Mouse (Mus musculus): ENCODE results near the gene Wwox. TPM values are rescaled to one million over a fixed set of nuclear protein-coding genes. Genes with fewer than 3 reads are reported as not detected.

Gene Wwox
- polyA plus RNA-seq, 1 experiment from 2014 or later = 10.2 TPM

DNA sequence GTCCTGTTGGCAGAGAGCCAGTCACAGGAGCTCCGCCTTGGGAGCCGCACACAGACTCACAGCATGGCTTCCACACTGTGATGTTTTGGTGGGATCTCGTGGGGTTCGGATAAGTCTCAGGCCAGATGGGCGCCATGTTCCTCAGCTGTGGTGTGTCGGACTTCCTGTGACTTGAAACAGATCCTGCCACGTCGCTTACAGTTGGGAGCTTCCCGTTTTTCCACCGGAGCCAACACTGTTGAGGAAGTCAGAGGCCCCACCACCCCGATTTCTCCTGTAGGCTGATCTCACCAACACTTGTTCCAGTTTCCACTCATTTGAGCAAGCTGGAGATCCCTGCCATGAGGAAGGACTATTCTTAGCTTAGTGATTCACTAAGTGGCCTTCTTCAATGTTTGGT is 34.1 kb downstream of the Wwox start:
- Histone ChIP-seq H3K9me3 (replicated peaks) (no peaks in the 10 kb centered on the region), H3K4me1 (peaks cover 5% of the 10 kb centered on the region; the same call in 1 of the 2 replicates), H3K9ac (no peak overlapping the region), H3K4me3 (no peak overlapping the region), H3K4me2 (no peak overlapping the region), H3K36me3 (ENCODE audit: poor library complexity, severe bottlenecking) (0 out of 2 replicates have a peak, but pooled peaks cover 5% of the 10 kb centered on the region), H3K27me3 (no peaks in the 10 kb centered on the region), H3K27ac (no peak overlapping the region)
- WGBS = 90% methylated on average over 11 of the region's 11 CpGs
- ATAC-seq = no peak

DNA sequence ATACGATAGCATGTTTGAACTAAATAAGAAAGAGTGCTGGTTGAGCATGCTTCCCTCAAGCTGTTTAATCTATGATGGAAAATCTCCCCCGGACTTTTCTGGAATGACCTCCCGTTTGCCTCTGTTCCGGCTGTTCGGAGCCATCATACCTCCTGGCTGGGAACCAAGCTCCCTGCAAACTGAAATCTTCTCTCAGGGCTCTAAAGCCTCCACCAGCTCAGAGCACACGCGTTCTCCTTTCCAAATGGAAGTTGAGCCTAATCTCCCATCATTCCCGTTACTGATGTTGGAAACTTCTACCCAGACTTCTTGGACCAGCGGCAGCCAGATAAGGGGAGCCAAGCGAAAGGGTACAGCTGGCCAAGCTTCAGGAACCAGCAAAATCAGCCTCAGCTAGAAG is 37.5 kb downstream of the Wwox start:
- Histone ChIP-seq H3K4me2 (no peak overlapping the region), H3K27ac (no peak overlapping the region), H3K36me3 (ENCODE audit: poor library complexity, severe bottlenecking) (no peaks in the 10 kb centered on the region), H3K9ac (no peak overlapping the region), H3K27me3 (no peaks in the 10 kb centered on the region), H3K9me3 (replicated peaks) (no peaks in the 10 kb centered on the region), H3K4me3 (no peak overlapping the region), H3K4me1 (no peaks in the 10 kb centered on the region)
- ATAC-seq = no peak
- 91% methylated on average over 10 of the region's 10 CpGs for WGBS

GRCm38 (mm10) chr8:114477790-114478189 is 38.3 kb downstream of the Wwox start:
- Histone ChIP-seq H3K27ac (no peak overlapping the region), H3K4me3 (no peak overlapping the region), H3K4me2 (no peak overlapping the region), H3K9me3 (replicated peaks) (no peaks in the 10 kb centered on the region), H3K27me3 (no peaks in the 10 kb centered on the region), H3K36me3 (ENCODE audit: poor library complexity, severe bottlenecking) (no peaks in the 10 kb centered on the region), H3K9ac (no peak overlapping the region), H3K4me1 (no peaks in the 10 kb centered on the region)
- WGBS = 84% methylated on average over 8 of the region's 8 CpGs
- no peak for ATAC-seq

DNA sequence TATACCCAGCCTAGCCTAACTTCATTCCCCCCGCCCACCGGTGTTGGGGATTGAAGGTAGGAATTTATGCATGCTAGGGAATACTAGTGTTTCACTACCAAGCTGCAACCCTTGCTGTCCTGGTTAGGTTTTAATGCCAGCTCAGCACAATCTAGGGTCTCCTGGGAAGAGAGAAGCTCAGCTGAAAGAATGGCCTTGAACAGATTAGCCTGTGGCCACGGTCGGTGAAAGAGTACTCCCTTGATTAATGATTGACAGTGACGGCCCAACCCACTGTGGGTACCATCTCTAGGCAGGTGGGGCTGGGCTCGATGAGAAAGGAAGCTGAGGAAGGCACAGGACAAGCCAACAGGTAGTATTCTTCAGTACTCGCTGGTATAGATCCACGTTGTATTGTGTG is 40.3 kb downstream of the Wwox start:
- no peak for ATAC-seq
- Histone ChIP-seq H3K27ac (no peak overlapping the region), H3K4me2 (no peak overlapping the region), H3K4me1 (no peaks in the 10 kb centered on the region), H3K36me3 (ENCODE audit: poor library complexity, severe bottlenecking) (no peaks in the 10 kb centered on the region), H3K27me3 (no peaks in the 10 kb centered on the region), H3K9me3 (replicated peaks) (no peaks in the 10 kb centered on the region), H3K9ac (no peak overlapping the region), H3K4me3 (no peak overlapping the region)
- WGBS = 82% methylated on average over 8 of the region's 8 CpGs

DNA sequence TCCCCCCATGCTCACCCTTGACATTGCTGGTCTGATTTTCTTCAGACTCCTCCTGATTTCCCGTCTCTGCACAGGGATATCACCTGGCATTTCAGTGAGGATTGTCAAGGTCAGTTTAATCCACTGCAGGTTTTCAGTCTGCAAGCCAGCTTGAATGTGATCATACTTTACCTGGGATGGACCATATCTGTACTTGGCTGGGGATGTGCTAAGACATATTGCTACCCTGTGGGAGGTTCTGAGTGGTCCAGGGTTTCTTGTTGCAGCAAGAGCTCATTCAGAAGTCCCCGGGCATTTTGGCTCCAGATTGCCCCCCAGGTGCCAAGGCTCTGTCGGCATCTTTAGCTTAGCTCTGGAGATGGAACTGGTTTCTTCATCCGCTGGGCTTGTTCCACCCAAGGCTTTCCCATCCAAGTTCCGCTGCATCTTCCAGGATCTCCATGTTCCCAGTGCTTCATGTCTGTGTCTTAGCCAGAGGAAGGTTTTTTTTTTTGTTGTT is 52.3 kb downstream of the Wwox start:
- H3K4me3 ChIP-seq = no peak overlapping the region
- no peaks in the 10 kb centered on the region for H3K4me1 ChIP-seq
- no peak overlapping the region for H3K9ac ChIP-seq
- H3K27me3 ChIP-seq = no peaks in the 10 kb centered on the region
- no peaks in the 10 kb centered on the region for H3K36me3 ChIP-seq (ENCODE audit: poor library complexity, severe bottlenecking)
- no peak for ATAC-seq
- 90% methylated on average over 5 of the region's 5 CpGs for WGBS
- no peak overlapping the region for H3K27ac ChIP-seq
- no peaks in the 10 kb centered on the region for H3K9me3 ChIP-seq (replicated peaks)
- H3K4me2 ChIP-seq = no peak overlapping the region

GRCm38 (mm10) chr8:114499448-114500144 is 60.1 kb downstream of the Wwox start:
- whole genome bisulfite sequencing = 33% methylated on average over 16 of the region's 16 CpGs
- ATAC-seq = no peak
- H3K4me3 ChIP-seq = no peak overlapping the region

DNA sequence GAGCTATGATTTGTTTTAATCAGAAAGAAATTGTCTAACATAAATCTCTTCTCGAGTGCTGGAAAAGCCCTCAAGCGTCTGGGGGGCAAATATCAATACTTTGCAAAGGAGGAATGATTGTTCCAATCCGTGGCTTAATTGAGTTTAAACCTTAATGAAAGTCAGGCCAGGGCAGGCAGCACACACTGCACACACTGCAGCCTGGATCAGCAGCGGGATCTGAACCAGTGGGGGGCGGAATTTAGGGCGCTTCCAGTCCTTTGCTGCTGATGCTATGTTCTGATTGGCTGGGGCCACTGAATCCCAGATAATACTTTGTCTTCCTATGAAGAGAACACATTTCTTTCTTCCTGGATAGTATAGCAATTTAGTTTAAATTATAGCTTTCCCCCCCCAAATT is 62.5 kb downstream of the Wwox start:
- Histone ChIP-seq H3K27me3 (peaks cover 63% of the 10 kb centered on the region), H3K36me3 (ENCODE audit: poor library complexity, severe bottlenecking) (no peaks in the 10 kb centered on the region), H3K27ac (no peak overlapping the region), H3K4me3 (no peak overlapping the region), H3K9me3 (replicated peaks) (no peaks in the 10 kb centered on the region), H3K9ac (no peak overlapping the region), H3K4me1 (peaks cover 26% of the 10 kb centered on the region), H3K4me2 (no peak overlapping the region)
- no peak for ATAC-seq
- 27% methylated on average over 6 of the region's 6 CpGs for WGBS

More at GRCm38 (mm10) chr8:114499448-114500144, 60.1 kb downstream of the Wwox start:
- no peak overlapping the region for H3K9ac ChIP-seq
- H3K36me3 ChIP-seq (ENCODE audit: poor library complexity, severe bottlenecking) = no peaks in the 10 kb centered on the region
- H3K4me2 ChIP-seq = no peak overlapping the region
- H3K9me3 ChIP-seq (replicated peaks) = no peaks in the 10 kb centered on the region
- H3K27ac ChIP-seq = no peak overlapping the region
- peaks cover 54% of the 10 kb centered on the region for H3K27me3 ChIP-seq
- peaks cover 16% of the 10 kb centered on the region for H3K4me1 ChIP-seq

DNA sequence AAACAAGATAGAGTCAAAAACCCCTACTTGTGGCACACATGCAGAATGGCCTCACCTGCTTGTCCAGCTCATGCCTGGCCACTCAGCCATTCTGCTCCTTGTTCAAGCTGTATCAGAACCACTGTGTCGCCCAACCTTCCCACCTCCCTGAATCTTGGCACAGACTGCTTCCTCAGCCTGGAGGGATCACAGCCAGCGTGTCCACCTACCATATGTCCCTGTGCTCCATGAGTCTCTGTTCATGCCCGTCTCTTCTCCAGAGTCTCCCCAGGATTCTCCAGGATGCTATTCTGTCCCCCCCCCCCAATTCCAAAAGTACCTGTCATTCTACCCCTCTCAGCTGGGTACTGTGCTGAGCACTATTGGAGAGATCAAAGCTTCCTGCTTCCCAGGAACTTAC is 63.7 kb downstream of the Wwox start:
- Histone ChIP-seq H3K9me3 (replicated peaks) (no peaks in the 10 kb centered on the region), H3K9ac (no peak overlapping the region), H3K4me3 (no peak overlapping the region), H3K4me1 (peaks cover 37% of the 10 kb centered on the region), H3K27ac (no peak overlapping the region), H3K36me3 (ENCODE audit: poor library complexity, severe bottlenecking) (no peaks in the 10 kb centered on the region), H3K4me2 (no peak overlapping the region), H3K27me3 (peaks cover 58% of the 10 kb centered on the region)
- ATAC-seq = no peak
- WGBS = 83% methylated on average over 3 of the region's 3 CpGs

DNA sequence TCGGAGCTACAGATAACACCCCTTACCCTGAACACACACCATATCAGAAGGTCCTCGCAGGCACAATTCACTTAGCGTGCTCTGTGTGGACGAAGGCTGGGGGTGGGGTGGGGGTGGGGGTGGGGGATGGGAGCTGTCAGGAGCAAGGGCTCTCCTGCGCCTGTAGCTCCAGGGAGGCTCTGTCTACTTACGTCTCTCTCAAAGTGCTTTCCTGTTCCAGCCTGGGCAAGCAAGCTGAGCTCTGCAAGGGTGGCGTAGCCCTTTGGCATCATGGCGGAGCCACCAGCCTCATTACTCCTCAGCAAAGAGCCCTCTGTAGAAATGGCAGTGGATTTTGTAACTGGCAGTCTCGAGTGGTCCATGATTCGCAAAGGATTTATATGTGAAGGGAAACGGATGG is 65.4 kb downstream of the Wwox start:
- ATAC-seq = no peak
- H3K4me3 ChIP-seq = no peak overlapping the region
- H3K4me1 ChIP-seq = peaks cover 27% of the 10 kb centered on the region
- WGBS = 65% methylated on average over 11 of the region's 11 CpGs
- H3K36me3 ChIP-seq (ENCODE audit: poor library complexity, severe bottlenecking) = no peaks in the 10 kb centered on the region
- H3K27ac ChIP-seq = no peak overlapping the region
- no peak overlapping the region for H3K9ac ChIP-seq
- H3K27me3 ChIP-seq = peaks cover 58% of the 10 kb centered on the region
- no peak overlapping the region for H3K4me2 ChIP-seq
- no peaks in the 10 kb centered on the region for H3K9me3 ChIP-seq (replicated peaks)

DNA sequence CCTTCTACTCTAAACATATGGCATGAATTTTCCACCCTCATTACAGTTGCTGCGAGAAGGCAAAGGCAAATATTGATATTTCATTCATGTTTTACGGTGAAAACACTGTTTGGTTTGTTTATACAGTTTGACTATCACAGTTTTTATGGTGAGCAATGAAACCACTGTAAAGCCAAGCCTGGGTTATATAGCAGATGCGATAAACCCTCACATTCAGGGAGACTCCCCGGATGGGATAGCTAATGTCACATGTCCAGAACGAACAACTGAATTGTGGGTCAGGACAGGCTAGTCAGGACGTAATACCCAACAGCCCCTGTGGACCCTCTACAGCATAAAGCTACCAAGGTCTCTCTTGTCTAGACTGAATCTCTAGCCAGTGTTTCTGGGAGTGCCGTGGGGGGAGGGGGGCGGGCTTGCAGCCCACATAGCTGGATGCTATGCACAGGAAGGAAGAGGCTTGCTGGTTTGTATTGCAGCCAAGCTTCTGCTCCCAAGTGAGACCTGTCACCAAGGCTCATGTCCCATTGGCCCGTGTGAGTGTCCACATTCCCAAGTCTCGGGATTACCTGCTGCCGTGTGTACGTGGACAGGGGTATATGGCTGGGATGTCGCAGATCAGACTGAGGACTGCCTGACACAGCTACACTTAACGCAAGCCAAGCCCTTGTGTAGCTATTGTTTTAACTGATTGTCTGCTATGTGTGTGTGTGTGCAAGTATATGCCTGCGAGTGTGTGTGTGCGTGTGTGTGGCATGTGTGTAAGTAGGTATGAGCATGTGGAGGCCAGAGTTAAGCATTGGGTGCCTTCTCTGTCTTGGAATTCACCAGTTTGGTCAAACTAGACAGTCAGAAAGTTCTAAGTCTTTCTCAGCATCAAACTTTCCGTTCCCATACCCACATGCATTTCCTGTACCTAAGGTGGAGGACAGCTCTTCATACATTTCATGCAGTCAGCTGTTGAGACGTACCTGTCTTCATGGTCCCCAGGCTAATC is 66.2 kb downstream of the Wwox start:
- Histone ChIP-seq H3K36me3 (ENCODE audit: poor library complexity, severe bottlenecking) (no peaks in the 10 kb centered on the region), H3K9me3 (replicated peaks) (no peaks in the 10 kb centered on the region), H3K9ac (no peak overlapping the region), H3K4me1 (peaks cover 28% of the 10 kb centered on the region), H3K4me2 (no peak overlapping the region), H3K27me3 (peaks cover 52% of the 10 kb centered on the region), H3K4me3 (no peak overlapping the region), H3K27ac (no peak overlapping the region)
- WGBS = 87% methylated on average over 18 of the region's 18 CpGs
- ATAC-seq = no peak

DNA sequence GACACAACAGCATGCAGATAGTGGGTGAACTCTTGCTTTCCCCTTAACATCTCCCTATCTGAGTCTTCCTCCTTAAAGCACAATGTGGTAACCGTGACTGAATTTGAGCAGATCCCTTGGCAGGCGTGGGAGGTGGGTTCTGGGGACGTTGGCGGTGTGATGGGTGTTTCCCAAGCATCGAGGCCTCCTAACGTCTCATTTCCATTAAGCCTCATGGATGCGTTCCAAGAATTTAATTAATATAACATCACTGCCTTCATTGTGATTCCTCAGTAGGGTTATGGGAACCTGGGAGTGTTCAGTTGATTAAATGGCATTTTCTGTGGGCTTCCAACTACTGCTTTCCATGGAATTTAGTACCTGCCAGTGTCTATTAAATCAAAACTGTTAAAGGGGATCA is 67.9 kb downstream of the Wwox start:
- ATAC-seq = no peak
- Histone ChIP-seq H3K4me1 (peaks cover 28% of the 10 kb centered on the region), H3K36me3 (ENCODE audit: poor library complexity, severe bottlenecking) (no peaks in the 10 kb centered on the region), H3K9me3 (replicated peaks) (no peaks in the 10 kb centered on the region), H3K27ac (no peak overlapping the region), H3K27me3 (peaks cover 52% of the 10 kb centered on the region), H3K4me2 (no peak overlapping the region), H3K9ac (no peak overlapping the region), H3K4me3 (no peak overlapping the region)
- WGBS = 32% methylated on average over 7 of the region's 7 CpGs

GRCm38 (mm10) chr8:114510226-114510625 is 70.8 kb downstream of the Wwox start:
- 64% methylated on average over 1 of the region's 1 CpGs for WGBS
- H3K9me3 ChIP-seq (replicated peaks) = no peaks in the 10 kb centered on the region
- peaks cover 52% of the 10 kb centered on the region for H3K27me3 ChIP-seq

More at GRCm38 (mm10) chr8:114510226-114510625, 70.8 kb downstream of the Wwox start:
- Histone ChIP-seq H3K9ac (no peak overlapping the region), H3K36me3 (ENCODE audit: poor library complexity, severe bottlenecking) (no peaks in the 10 kb centered on the region), H3K4me2 (no peak overlapping the region), H3K27ac (no peak overlapping the region), H3K4me1 (peaks cover 24% of the 10 kb centered on the region), H3K4me3 (no peak overlapping the region)
- ATAC-seq = no peak

Data from forebrain, embryonic 13.5 days (tissue).